Mouse (Mus musculus) C2C12 (cell line): ENCODE results near the gene Tuba3a. TPM values are rescaled to one million over a fixed set of nuclear protein-coding genes. Genes with fewer than 3 reads are reported as not detected.
"Not testable (repeated sequence)": the region's sequence is repeated elsewhere in the genome, so short reads cannot be mapped to it uniquely, and the experiment has no call there.

ENCODE experiments used
- H3K27me3 ChIP-seq: one replicate; pipeline ENCODE4 v1.6.1; 2011; ENCODE audit not compliant: control insufficient read depth, insufficient read depth, insufficient read length
- H3K36me3 ChIP-seq: one replicate; pipeline ENCODE4 v1.6.1; 2011; ENCODE audit not compliant: control insufficient read depth, insufficient read depth
- H3K4me3 ChIP-seq: one replicate; pipeline ENCODE4 v1.5.1; 2011; ENCODE audit warnings: mild to moderate bottlenecking, control low read depth; ENCODE audit not compliant: poor library complexity, insufficient read depth, severe bottlenecking
- H3K79me2 ChIP-seq: one replicate; pipeline ENCODE4 v1.6.1; 2011; ENCODE audit not compliant: control insufficient read depth, insufficient read depth
- H3K79me3 ChIP-seq: one replicate; pipeline ENCODE4 v1.6.1; 2011; ENCODE audit warnings: low read depth, control low read depth
- H3ac ChIP-seq: one replicate; pipeline ENCODE3; 2011; ENCODE audit warnings: low read depth; ENCODE audit not compliant: control insufficient read depth, insufficient read length
- CEBPB ChIP-seq: IDR thresholded peaks from one replicate; pipeline ENCODE4 v1.6.1; 2011; ENCODE audit warnings: low read depth, mild to moderate bottlenecking, control low read depth, moderate library complexity
- CTCF ChIP-seq: IDR thresholded peaks from one replicate; pipeline ENCODE4 v1.5.1; 2011; ENCODE audit not compliant: control insufficient read depth, insufficient read depth, insufficient read length
- FOSL1 ChIP-seq: IDR thresholded peaks from one replicate; pipeline ENCODE4 v1.8.0; 2011; ENCODE audit warnings: mild to moderate bottlenecking, low read length; ENCODE audit not compliant: poor library complexity, insufficient read depth, severe bottlenecking
- MAX ChIP-seq: IDR thresholded peaks from one replicate; pipeline ENCODE4 v1.6.1; 2011; ENCODE audit warnings: mild to moderate bottlenecking, control low read depth
- MYOD1 ChIP-seq: IDR thresholded peaks from one replicate; pipeline ENCODE4 v1.6.1; 2011; ENCODE audit warnings: low read depth; ENCODE audit not compliant: control insufficient read depth, insufficient read length
- MYOG ChIP-seq: IDR thresholded peaks from one replicate; pipeline ENCODE4 v1.6.1; 2011; ENCODE audit not compliant: control insufficient read depth, insufficient read length; ENCODE audit errors: extremely low read depth
- USF1 ChIP-seq: IDR thresholded peaks from one replicate; pipeline ENCODE4 v1.6.1; 2011; ENCODE audit warnings: low read depth, mild to moderate bottlenecking, control low read depth, moderate library complexity
- polyA plus RNA-seq: library from polyadenylated mRNA; unstranded; fragments of >200 nt; fragmentation: generic; extraction: Trizol; gene quantifications from one replicate; pipeline ENCODE4 v1.2.1, GENCODE M21; 2012; ENCODE audit warnings: missing spikeins

Tuba3a gene
- polyA plus RNA-seq, 1 experiment: 0.05 TPM

GRCm38 (mm10) chr6:125274841-125275563 is 10.8 kb downstream of the Tuba3a start:
- Histone ChIP-seq H3ac (no peak overlapping the region), H3K36me3 (no peaks in the 10 kb centered on the region), H3K79me2 (no peaks in the 10 kb centered on the region), H3K79me3 (no peaks in the 10 kb centered on the region), H3K4me3 (no peak overlapping the region), H3K27me3 (no peaks in the 10 kb centered on the region)
- peak; percentile 43 for TF ChIP-seq CTCF
- no peak for TF ChIP-seq MYOG
- TF ChIP-seq MAX: no peak
- no peak for TF ChIP-seq FOSL1
- TF ChIP-seq CEBPB: no peak
- no peak for TF ChIP-seq MYOD1

- TF ChIP-seq CTCF: no peak
- no peak for TF ChIP-seq MAX
- no peak for TF ChIP-seq MYOD1
- no peak for TF ChIP-seq USF1
- TF ChIP-seq CEBPB: no peak
- no peak for TF ChIP-seq MYOG
- no peak for TF ChIP-seq FOSL1
- no peak overlapping the region for H3K4me3 ChIP-seq
- H3ac ChIP-seq: no peak overlapping the region
- no peaks in the 10 kb centered on the region for H3K79me2 ChIP-seq
- no peaks in the 10 kb centered on the region for H3K27me3 ChIP-seq
- no peaks in the 10 kb centered on the region for H3K36me3 ChIP-seq
- H3K79me3 ChIP-seq: no peaks in the 10 kb centered on the region
Measured at GRCm38 (mm10) chr6:125272228-125272785, 13.5 kb downstream of the Tuba3a start.

- Histone ChIP-seq H3K27me3 (no peaks in the 10 kb centered on the region), H3K79me2 (no peaks in the 10 kb centered on the region)
Measured at GRCm38 (mm10) chr6:125271455-125272227, 14.2 kb downstream of the Tuba3a start.

DNA sequence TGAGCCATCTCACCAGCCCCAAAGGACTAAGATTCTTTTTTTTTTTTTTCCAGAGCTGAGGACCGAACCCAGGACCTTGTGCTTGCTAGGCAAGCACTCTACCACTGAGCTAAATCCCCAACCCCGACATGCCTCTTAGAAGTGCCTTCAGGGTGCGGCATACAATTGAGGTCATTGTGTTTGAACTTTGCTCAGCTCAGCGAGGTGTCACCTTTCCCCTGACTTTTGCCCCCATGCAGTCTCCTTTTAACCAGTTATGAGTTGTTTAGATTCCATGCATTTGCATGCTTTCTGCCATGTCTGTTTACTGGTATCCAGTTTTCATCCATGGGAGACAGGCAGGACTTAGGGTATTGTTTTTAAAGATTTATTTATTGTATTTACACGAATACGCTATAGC is 17.0 kb downstream of the Tuba3a start:
- Histone ChIP-seq H3ac (no peak overlapping the region), H3K4me3 (no peak overlapping the region), H3K27me3 (no peaks in the 10 kb centered on the region), H3K79me2 (no peaks in the 10 kb centered on the region), H3K79me3 (no peaks in the 10 kb centered on the region), H3K36me3 (no peaks in the 10 kb centered on the region)
- TF ChIP-seq MYOD1: no peak
- no peak for TF ChIP-seq USF1
- no peak for TF ChIP-seq MAX
- TF ChIP-seq CTCF: no peak

More at GRCm38 (mm10) chr6:125271455-125272227, 14.2 kb downstream of the Tuba3a start:
- TF ChIP-seq CEBPB (peak; percentile 74), MYOG (no peak), FOSL1 (no peak), CTCF (no peak), MAX (peak; percentile 88), USF1 (peak; percentile 81), MYOD1 (no peak)
- H3K4me3 ChIP-seq: no peak overlapping the region
- H3K36me3 ChIP-seq: no peaks in the 10 kb centered on the region
- H3K79me3 ChIP-seq: no peaks in the 10 kb centered on the region
- H3ac ChIP-seq: peak overlapping the region; percentile 54

- H3K79me2 ChIP-seq: no peaks in the 10 kb centered on the region
- no peak overlapping the region for H3ac ChIP-seq
- no peak for TF ChIP-seq MAX
- no peak for TF ChIP-seq USF1
- TF ChIP-seq MYOG: no peak
- TF ChIP-seq CTCF: no peak
- no peak for TF ChIP-seq FOSL1
- TF ChIP-seq MYOD1: no peak
- TF ChIP-seq CEBPB: no peak
- H3K4me3 ChIP-seq: no peak overlapping the region
- no peaks in the 10 kb centered on the region for H3K36me3 ChIP-seq
- no peaks in the 10 kb centered on the region for H3K27me3 ChIP-seq
- no peaks in the 10 kb centered on the region for H3K79me3 ChIP-seq
Measured at GRCm38 (mm10) chr6:125267469-125267868, 18.4 kb downstream of the Tuba3a start.

- not testable (repeated sequence) for H3K4me3 ChIP-seq, H3K79me2 ChIP-seq, H3K36me3 ChIP-seq, H3K79me3 ChIP-seq, H3ac ChIP-seq, H3K27me3 ChIP-seq
Measured at GRCm38 (mm10) chr6:125266600-125266999, 19.2 kb downstream of the Tuba3a start.
